Mouse (Mus musculus) liver, postnatal 0 days (tissue): ENCODE results near the gene Arfgef3.

Source experiments
- CTCF ChIP-seq: sonication (generic); IDR thresholded peaks from 2 replicates; pipeline ENCODE4 v1.5.1; 2016; ENCODE audit warnings: antibody characterized with exemption, low read depth
- EP300 ChIP-seq: IDR thresholded peaks from 2 replicates; pipeline ENCODE4 v1.6.1; 2016; ENCODE audit warnings: antibody characterized with exemption, low read depth, mild to moderate bottlenecking

DNA sequence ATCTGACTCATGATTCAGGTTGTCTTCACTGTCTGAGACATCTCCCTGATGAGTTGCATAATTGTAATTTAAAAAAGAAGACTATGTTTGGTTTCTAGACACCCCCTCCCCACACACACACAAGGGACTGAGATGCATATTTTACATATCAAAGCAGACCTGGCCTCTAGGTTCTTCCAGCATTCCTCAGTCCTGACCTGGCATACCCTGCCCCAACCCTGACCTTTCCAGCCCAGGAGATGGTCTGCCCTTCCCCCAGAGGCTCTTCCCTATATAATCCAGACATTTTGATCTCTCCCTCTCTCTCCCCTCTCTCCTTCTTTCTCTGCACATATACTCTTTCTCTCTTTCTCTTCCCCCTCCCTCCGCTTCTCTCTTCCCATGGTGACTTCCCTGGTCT is 99.4 kb downstream of the Arfgef3 start:
- TF ChIP-seq CTCF, result no peak
- no peak for TF ChIP-seq EP300
